Mouse (Mus musculus): ENCODE measurements around the gene Lamtor5. TPM values are rescaled to one million over a fixed set of nuclear protein-coding genes. Genes with fewer than 3 reads are reported as not detected.

Lamtor5 gene
- total RNA-seq (2022) = 10 to 100 TPM; 64.5 to 71.1 (median 67.1) TPM

GRCm38 (mm10) chr3:107278479-107279269 lies at the start of gene Lamtor5:
Lamtor5 (plus strand) TSS chr3:107278858.
- DNase-seq (ENCODE audit: low spot score) = peak; percentile 91

GRCm38 (mm10) chr3:107229221-107229620 lies 49.4 kb upstream of the Lamtor5 start:
- no peak for DNase-seq (ENCODE audit: low spot score)

GRCm38 (mm10) chr3:107229822-107230221 lies 48.8 kb upstream of the Lamtor5 start:
- DNase-seq (ENCODE audit: low spot score) = no peak

DNA sequence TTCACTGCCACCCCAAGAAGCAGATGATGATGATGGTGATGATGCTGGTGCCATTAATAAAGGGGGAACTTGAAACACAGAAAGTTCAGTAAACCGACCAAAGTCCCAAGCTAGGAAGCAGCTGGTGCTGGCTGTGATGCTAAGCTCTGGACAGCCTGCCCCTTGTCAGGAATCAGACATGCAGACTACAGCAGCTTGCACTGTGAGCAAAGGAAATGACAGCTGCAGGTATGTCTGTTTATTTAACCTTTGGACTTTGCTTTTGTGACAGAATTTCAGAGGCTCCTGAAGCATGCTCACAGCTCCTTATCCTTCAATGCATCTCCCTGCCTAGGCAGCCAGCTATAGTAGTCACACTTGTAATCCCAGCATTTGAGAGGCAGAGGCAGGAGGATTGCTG lies 48.1 kb upstream of the Lamtor5 start, which contains the start of gene A630076J17Rik:
Gene A630076J17Rik, plus strand, starts transcription at position 88 of the 400 bp plus-strand sequence.
- no peak for DNase-seq (ENCODE audit: low spot score)

GRCm38 (mm10) chr3:107231202-107231601 lies 47.5 kb upstream of the Lamtor5 start:
- DNase-seq (ENCODE audit: low spot score) = no peak

DNA sequence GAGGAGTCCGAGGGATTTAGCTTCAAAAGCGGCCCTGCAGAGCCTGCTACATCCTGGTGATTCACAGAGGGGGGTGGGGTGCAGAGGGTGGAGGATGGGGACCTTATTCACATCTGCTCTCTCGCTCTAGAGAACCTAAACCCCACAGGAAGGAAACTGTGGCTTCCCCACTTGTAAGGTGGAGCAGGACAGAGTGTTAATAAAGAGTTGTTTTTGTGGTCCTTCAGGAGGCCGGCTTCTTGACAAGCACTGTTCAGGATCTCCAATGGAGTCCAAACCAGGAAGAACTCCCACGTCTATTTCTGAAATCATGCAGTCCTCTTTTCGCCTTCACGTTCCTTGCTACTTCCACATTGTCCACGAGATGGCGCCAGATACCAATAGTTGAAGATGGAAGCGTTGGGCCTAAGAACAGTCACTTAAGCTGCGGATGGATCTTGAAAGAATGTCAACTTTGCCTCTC lies 45.3 kb upstream of the Lamtor5 start:
- DNase-seq (ENCODE audit: low spot score) = peak; percentile 87

DNA sequence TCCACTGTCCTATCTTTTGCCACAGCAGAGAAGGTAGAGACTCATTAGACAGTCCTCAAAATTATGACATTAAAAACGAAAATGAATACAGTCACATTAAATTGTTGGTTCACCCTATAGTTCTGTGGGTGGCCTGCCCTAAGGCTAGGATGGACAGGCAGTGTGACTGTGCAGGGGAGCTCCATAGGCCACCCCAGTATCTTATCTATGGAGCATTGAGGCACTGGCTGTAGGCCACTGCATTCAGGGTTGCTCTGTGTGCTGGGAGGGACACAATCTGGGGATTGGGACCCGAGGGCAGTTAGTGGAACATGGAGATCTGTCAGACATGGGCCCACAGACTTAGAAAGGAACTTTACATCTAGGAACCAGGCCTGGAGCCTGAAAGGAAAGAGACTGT lies 44.7 kb upstream of the Lamtor5 start:
- no peak for DNase-seq (ENCODE audit: low spot score)

DNA sequence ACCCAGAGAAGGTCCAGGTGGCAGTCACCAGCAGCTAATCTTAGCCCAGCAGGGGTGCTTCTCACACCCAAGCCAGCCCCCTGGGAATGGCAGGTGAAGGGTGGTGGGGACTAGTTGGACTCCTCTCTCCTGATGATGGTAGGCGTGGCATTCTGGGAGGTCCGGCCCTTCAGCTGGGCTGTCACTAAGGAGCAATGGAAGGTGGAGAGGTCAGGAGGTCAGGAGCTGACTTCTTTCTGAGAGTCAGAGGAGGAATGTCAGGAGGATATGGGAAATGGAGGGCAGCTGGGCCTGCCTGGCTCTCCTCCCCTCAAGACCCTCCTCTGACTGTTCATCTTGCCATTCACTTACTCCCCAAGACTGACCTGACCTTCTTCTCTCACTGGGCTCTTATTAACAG lies 40.6 kb upstream of the Lamtor5 start:
- no peak for DNase-seq (ENCODE audit: low spot score)

- DNase-seq (ENCODE audit: low spot score) = no peak
Observed at GRCm38 (mm10) chr3:107238471-107238980, 40.1 kb upstream of the Lamtor5 start.

- no peak for DNase-seq (ENCODE audit: low spot score)
Observed at GRCm38 (mm10) chr3:107239607-107240006, 39.1 kb upstream of the Lamtor5 start, which contains the start of gene Prok1. Prok1 (minus strand) TSS chr3:107239707.

GRCm38 (mm10) chr3:107241389-107242094 lies 37.1 kb upstream of the Lamtor5 start:
- DNase-seq (ENCODE audit: low spot score) = no peak

DNA sequence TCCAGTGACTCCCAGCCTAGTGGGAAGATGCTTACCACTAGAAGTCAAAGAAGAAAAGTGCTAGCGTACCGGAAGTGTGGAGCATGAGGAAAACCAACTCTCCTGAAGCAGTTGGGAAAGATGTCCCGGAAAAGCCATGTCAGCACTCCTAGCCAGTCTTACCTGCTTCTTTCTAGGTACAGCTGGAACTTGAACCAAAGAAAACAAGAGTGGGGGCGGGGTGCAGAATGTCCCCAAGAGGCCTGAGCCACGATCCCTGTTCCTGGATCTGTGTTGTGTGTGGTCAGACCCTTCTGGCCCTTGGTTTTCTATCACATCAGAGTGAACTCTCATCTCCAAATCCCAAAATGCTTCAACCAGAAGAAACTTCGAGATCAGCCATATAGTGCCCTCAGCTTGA lies 31.8 kb upstream of the Lamtor5 start:
- no peak for DNase-seq (ENCODE audit: low spot score)

DNA sequence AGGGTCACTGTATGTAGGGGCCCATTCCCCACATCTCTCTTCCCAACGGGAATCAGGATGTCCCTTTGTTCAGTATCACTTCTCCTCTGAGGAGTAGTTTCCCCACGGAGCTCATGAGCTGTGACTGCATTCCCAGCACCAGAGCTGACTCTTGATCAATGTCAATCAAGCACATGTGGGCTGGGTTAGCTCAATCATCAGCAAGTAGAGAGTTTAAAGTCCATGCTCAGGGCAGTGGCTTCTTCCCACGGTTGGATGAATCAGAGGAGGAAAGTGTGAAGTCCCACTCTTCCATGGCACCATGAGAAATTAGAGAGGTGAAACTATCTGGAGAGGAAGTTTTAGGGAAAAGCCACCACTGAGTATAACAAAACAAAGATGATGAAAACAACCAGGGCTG lies 29.6 kb upstream of the Lamtor5 start:
- DNase-seq (ENCODE audit: low spot score) = no peak

- DNase-seq (ENCODE audit: low spot score) = no peak
Observed at GRCm38 (mm10) chr3:107250320-107250719, 28.3 kb upstream of the Lamtor5 start.

DNA sequence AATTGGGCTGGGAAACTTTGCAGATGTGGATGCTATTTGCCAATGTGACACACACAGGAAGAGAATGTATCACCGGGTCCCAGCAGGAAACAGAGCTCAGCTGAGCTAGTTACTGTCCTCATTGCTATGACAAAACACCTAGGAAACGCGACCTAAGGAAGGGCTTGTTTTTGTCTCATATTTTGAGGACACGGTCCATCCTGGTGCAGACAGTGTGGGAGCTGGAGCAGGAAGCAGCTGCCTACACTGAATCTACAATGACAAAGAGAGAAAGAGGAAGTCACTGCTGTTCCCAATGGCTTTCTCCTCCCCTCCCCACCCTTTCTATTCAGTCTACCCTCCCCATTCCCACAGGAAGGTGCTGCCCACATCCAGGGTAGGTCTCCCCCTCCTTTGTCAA lies 26.6 kb upstream of the Lamtor5 start:
- peak; percentile 70 for DNase-seq (ENCODE audit: low spot score)

DNA sequence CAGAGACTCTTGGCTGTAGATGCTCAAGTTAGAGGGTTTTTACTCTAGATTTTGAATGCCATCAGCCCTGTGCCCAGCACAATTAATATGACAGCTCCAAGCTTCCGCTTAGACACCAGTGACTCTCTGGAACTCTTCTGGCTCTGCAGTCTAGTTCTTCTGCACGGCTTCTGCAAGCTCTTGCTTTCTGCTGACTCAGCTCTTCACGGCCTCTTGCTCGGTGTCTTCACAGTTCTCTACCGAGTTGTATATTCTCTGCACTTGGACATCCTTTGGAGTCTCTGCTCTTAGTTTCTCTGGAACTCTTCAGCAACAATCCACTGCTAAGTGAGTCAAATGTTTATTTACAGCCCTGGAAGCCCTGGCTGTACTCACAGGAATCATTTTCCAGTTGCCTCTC lies 24.7 kb upstream of the Lamtor5 start:
- DNase-seq (ENCODE audit: low spot score) = no peak

- no peak for DNase-seq (ENCODE audit: low spot score)
Observed at GRCm38 (mm10) chr3:107255992-107256391, 22.7 kb upstream of the Lamtor5 start.

DNA sequence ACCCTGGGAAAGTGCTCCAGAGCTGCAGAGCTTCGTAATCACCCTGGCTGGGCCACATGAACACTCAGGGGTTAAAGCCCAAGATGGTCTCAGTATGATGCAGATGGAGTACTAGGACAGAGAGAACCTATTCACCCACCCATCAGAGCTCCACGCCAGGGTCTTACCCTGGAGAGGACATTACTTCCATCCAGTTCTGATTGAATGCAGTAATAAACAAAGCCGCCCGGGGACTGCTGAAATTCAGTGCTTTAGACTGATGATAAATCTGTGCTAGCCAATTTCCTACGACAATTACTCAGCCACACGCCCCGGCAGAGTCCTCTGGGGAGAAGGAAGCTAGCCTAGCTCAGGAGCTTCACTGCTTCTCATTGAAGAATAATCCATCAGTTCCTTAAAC lies 21.9 kb upstream of the Lamtor5 start:
- no peak for DNase-seq (ENCODE audit: low spot score)

DNA sequence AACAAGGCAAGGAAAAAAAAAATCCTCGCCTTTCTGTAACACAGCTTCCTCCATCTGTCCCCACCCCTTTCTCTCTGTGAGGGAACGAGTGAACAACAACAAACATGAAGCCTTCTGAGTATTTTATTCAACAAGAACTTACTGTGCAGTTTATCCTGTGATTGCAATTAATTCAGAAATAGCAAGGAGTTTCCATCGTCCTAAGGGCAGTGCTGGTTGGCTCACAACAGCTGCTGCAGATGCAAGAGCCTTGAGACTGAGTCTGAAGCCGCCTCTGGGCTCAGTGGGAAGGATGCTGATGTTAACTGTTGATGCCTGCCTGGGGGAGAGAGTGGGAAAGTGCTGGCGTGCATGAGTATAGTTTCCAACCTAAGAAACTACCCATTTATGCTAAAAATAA lies 20.7 kb upstream of the Lamtor5 start:
- DNase-seq (ENCODE audit: low spot score) = no peak

DNA sequence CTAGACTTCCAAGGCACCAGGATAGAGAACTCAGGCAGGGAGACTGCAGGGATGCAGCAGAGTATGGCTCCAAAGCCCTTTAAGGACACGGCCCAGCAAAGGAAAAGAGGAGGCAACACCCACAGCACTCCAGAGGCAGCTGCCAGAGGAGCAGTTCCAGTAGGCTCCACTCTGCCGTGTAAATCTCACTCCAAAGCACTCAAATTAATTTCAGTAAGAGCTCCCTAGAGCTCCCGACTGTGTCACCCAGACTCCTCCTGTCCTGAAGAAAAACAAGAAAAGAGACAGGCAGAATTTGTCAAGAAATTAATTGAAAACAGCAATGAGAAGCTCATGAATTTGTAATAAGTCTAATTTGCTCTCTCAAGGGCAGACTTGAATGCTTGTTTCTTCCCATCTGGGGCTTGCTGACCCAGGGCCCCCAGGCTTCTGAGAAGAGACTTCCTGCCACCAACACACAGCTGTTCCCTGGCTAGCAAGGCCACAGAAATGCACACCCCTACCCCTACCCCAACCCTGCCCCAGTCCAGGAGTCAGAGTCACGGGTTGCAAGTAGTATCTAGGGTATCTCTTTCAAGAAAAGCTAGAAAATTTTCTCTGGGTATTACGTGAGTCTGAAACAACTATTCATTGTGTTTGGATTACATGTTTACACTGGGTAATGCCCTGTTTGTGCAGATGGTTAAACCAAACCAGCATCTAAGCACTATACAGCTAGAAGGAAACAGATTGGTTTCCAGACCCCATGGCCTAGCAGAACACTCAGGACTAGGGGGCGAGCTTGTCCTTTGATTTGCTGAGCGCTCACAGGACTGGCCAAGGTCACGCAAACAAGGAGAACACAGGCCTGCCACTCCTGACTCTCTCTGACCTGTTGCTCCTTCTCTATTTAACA lies 17.5 kb upstream of the Lamtor5 start:
- DNase-seq (ENCODE audit: low spot score) = peak; percentile 35

DNA sequence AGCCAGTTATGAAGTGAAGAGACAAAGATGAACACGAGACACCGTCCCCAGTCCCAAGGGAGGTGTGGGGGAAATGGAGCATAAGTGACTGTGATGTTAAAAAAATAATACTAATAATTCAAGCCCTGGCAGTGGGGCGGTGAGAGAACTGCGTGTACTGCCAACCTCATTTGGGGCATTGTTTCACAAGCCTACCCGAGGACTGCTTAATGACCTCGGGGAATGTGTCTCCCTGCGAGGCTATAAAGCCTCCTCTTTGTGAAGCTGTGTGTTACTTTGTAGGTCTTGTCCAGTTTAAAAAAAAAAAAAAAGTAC lies 16.9 kb upstream of the Lamtor5 start:
- no peak for DNase-seq (ENCODE audit: low spot score)

Measured in heart, adult 8-10 months (tissue).